Mouse (Mus musculus) forebrain, embryonic 13.5 days (tissue): ENCODE measurements around the gene Gpsm1. TPM values are rescaled to one million over a fixed set of nuclear protein-coding genes. Genes with fewer than 3 reads are reported as not detected.
A peak's percentile ranks its signal among the peaks of the same experiment; 100 is the strongest.

Experiments
- ATAC-seq: fragments of 200-750 bp; cut with Nextera tagmentation; 2 replicates; pipeline ENCODE4 v1.8.0; 2017
- H3K27ac ChIP-seq: fragments of 300-500 bp; sonication (generic); 2 replicates; pipeline ENCODE4 v1.5.1; 2015; ENCODE audit warnings: inconsistent platforms, mild to moderate bottlenecking, moderate library complexity
- H3K27me3 ChIP-seq: fragments of 300-500 bp; sonication (generic); 2 replicates; pipeline ENCODE4 v1.6.1; 2015; ENCODE audit warnings: mild to moderate bottlenecking, inconsistent platforms
- H3K36me3 ChIP-seq: fragments of 300-500 bp; sonication (generic); 2 replicates; pipeline ENCODE4 v1.6.1; 2015; ENCODE audit warnings: mild to moderate bottlenecking, inconsistent platforms; ENCODE audit not compliant: poor library complexity, severe bottlenecking
- H3K4me1 ChIP-seq: fragments of 300-500 bp; sonication (generic); 2 replicates; pipeline ENCODE4 v1.6.1; 2015; ENCODE audit warnings: inconsistent platforms
- H3K4me2 ChIP-seq: fragments of 300-500 bp; sonication (generic); 2 replicates; pipeline ENCODE4 v1.6.1; 2015; ENCODE audit warnings: inconsistent platforms, mild to moderate bottlenecking, moderate library complexity
- H3K4me3 ChIP-seq: fragments of 300-500 bp; sonication (generic); 2 replicates; pipeline ENCODE4 v1.5.1; 2015; ENCODE audit warnings: mild to moderate bottlenecking, inconsistent platforms
- H3K9ac ChIP-seq: fragments of 300-500 bp; sonication (generic); 2 replicates; pipeline ENCODE4 v1.6.1; 2015; ENCODE audit warnings: mild to moderate bottlenecking, inconsistent platforms
- H3K9me3 ChIP-seq: fragments of 300-500 bp; sonication (generic); replicated peaks from 2 replicates; pipeline ENCODE4 v1.6.1; 2016; ENCODE audit warnings: inconsistent platforms
- WGBS: fragments of 180-500 bp; shearing (Covaris S2); methylation state at CpG from one replicate; pipeline ENCODE4 v1.1.7; 2015; 5-methylcytosine and 5-hydroxymethylcytosine counted together
- polyA plus RNA-seq: library from polyadenylated mRNA; unstranded; fragments of >200 nt; fragmentation: Nextera tagmentation; extraction: Ambion mirVana; gene quantifications from 2 replicates; pipeline ENCODE4 v1.2.1, GENCODE M21; 2015

The Gpsm1 gene
- polyA plus RNA-seq, 1 experiment from 2014 or later: 97.7 TPM

DNA sequence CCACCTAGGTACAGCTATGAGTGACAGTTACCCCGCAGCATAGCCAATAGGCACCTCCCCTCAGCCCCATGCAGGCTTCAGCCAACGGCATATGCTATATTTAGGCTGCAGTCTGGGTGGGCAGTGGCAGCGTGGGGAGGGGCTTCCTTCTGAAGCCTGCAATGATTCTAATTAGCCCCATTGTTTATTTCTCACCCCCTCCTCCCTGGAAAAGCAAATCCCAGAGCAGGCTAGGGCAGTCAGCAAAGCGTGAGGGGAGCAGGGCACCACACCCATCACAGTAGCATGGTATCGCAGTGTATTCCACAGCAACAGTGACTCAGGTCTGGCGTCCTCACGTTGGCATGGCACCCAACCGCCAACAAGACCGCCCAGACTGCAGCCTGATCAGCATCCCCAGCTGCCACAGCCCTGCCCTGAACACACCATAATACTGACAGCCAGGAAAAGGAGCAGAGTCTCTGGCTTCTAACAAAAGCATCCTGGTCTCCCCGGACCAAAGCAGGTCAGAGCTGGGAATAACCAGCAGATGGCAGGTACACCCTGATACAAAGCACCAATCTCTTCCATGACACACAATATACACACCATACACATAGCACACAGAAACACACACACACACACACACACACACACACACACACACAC is 17.0 kb upstream of the Gpsm1 start:
- Histone ChIP-seq H3K9me3 (no peaks in the 10 kb centered on the region), H3K4me1 (peaks cover 46% of the 10 kb centered on the region), H3K9ac (peak overlapping the region; percentile 49; the same call in 1 of the 2 replicates), H3K27me3 (no peaks in the 10 kb centered on the region), H3K4me3 (peak overlapping the region; percentile 5; the same call in 1 of the 2 replicates), H3K27ac (peak overlapping the region; percentile 88), H3K36me3 (no peaks in the 10 kb centered on the region), H3K4me2 (peak overlapping the region; percentile 48)
- WGBS: 0% methylated on average over 10 of the region's 10 CpGs
- ATAC-seq: peak; percentile 89

DNA sequence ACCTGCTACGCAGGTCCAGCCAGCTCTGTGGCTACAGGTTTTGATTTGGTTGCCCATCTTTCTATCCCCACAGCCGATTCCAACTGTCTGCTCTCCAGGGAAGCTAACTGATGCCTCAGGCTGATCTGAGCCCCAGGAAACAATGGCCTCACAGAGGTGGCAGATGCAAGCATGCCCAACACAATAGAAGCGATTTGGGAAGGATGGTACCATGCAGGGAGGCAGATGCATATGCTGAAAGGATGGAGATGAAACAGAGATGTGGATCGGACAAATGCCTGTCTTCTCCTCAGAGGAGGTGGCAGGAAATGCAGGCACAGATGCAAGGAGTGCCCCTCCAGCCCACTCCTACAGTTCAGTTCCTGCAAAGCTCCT is 16.5 kb upstream of the Gpsm1 start:
- Histone ChIP-seq H3K9me3 (no peaks in the 10 kb centered on the region), H3K9ac (peak overlapping the region; percentile 49), H3K4me2 (peak overlapping the region; percentile 48), H3K27me3 (no peaks in the 10 kb centered on the region), H3K4me3 (no peak overlapping the region), H3K27ac (peak overlapping the region; percentile 88), H3K4me1 (peaks cover 46% of the 10 kb centered on the region), H3K36me3 (no peaks in the 10 kb centered on the region)
- peak; percentile 13 for ATAC-seq
- 4% methylated on average over 4 of the region's 4 CpGs for WGBS

DNA sequence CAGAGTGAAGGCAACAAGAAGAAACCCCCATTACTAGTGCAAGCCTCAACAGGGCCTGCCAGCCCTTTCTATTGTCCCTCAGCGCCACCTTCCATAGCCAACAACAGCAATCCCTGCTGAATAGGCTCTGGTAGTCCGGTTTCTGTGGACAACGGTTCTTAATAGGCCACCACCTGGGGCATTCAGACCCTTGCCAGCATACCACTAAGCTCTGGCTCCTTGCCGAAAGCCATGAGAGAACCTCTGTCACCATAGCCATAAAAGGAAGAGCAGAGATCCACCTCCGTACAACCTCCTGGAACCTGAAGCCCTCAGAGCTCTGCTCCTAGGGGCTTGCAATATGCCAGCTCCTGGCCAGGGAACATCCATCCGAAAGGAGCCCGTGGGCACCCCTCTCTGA is 16.0 kb upstream of the Gpsm1 start:
- 23% methylated on average over 7 of the region's 7 CpGs for WGBS
- Histone ChIP-seq H3K4me1 (peaks cover 46% of the 10 kb centered on the region), H3K27ac (peak overlapping the region; percentile 88), H3K4me2 (peak overlapping the region; percentile 48; the same call in 1 of the 2 replicates), H3K9ac (peak overlapping the region; percentile 49), H3K4me3 (no peak overlapping the region), H3K27me3 (no peaks in the 10 kb centered on the region), H3K9me3 (no peaks in the 10 kb centered on the region), H3K36me3 (no peaks in the 10 kb centered on the region)
- ATAC-seq: no peak

DNA sequence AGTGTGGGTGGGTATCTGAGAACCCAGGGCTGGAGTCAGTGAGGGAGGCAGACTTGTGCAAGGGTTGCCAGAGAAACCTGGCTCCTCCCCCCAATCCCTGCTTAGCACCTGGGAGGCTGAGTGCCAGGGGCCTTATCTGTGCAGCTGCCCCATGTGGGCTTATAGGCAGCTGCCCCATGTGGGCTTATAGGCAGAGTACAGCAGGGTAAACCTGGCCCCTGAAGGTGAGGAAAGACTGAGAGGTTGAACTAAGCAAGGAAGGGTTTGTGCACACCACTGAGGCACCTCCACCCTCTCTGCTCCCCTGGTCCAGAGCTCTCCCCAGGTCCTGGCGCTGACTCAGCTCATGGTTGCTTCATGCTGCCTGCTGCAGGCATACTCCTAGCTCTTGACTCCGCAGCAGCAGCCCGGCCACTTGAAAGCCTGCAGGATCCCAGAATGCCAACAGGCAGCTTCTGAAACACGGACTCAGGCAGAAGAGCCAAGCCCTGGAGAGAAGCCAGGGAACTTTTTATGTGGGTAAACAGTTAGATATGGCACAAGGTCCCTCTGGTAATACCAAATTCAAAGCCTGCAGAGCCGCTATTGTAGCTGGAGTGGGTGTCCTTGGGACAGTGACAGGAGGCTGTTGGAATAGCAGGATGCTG is 15.0 kb upstream of the Gpsm1 start:
- H3K4me1 ChIP-seq: peaks cover 46% of the 10 kb centered on the region
- no peak overlapping the region for H3K4me2 ChIP-seq
- H3K27me3 ChIP-seq: no peaks in the 10 kb centered on the region
- 38% methylated on average over 5 of the region's 5 CpGs for WGBS
- no peaks in the 10 kb centered on the region for H3K36me3 ChIP-seq
- no peak overlapping the region for H3K4me3 ChIP-seq
- no peak for ATAC-seq
- peak overlapping the region; percentile 41 for H3K27ac ChIP-seq
- no peak overlapping the region for H3K9ac ChIP-seq
- H3K9me3 ChIP-seq: no peaks in the 10 kb centered on the region

DNA sequence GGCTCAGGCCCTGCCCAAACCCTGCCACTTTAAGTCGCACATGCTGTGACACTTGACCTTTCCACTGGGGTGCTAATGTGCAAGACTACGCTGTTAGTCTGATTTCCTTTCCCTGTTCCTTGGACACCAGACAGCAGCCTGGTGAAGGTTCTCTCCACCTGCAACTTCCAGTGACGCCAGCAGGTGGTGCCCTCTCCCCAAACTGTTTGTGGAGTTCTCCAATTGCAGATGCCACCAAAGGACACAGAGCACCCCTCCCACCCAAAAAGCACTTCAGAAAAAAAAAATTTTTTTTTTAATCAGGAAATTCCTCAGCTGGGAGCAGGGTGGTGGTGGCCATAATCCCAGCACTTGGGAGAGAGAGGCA is 14.5 kb upstream of the Gpsm1 start:
- peak; percentile 12; the same call in 1 of the 2 replicates for ATAC-seq
- Histone ChIP-seq H3K4me2 (no peak overlapping the region), H3K4me1 (peaks cover 46% of the 10 kb centered on the region), H3K27ac (no peak overlapping the region), H3K9me3 (no peaks in the 10 kb centered on the region), H3K4me3 (no peak overlapping the region), H3K9ac (no peak overlapping the region), H3K36me3 (no peaks in the 10 kb centered on the region), H3K27me3 (no peaks in the 10 kb centered on the region)
- 0% methylated on average over 3 of the region's 3 CpGs for WGBS

DNA sequence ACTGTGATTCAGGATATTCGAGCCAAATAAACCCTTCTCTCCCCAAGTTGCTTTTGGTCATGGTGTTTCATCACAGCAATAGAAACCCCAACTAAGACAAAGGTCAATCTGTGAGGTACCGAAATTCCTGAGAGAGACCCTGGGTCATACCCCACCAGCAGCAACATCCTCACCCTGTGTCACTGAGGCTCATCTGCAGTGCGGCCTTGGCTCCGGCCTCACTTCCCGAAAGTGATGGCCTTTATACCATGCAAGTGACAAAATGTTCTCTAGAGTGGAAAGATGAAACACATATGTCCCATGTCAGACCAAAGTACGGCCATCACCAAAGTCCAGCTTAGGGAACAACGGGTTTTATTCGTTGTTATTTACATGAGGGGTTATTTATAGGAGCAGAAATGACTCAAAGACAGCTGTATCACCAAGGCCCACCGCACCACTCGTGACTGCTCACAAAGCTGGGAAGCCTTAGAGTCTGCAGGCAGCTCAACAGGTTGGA is 13.3 kb upstream of the Gpsm1 start:
- no peaks in the 10 kb centered on the region for H3K36me3 ChIP-seq
- WGBS: 91% methylated on average over 10 of the region's 10 CpGs
- peaks cover 37% of the 10 kb centered on the region for H3K4me1 ChIP-seq
- no peak overlapping the region for H3K4me3 ChIP-seq
- ATAC-seq: no peak
- H3K4me2 ChIP-seq: no peak overlapping the region
- H3K9ac ChIP-seq: no peak overlapping the region
- H3K9me3 ChIP-seq: no peaks in the 10 kb centered on the region
- no peak overlapping the region for H3K27ac ChIP-seq
- H3K27me3 ChIP-seq: no peaks in the 10 kb centered on the region

DNA sequence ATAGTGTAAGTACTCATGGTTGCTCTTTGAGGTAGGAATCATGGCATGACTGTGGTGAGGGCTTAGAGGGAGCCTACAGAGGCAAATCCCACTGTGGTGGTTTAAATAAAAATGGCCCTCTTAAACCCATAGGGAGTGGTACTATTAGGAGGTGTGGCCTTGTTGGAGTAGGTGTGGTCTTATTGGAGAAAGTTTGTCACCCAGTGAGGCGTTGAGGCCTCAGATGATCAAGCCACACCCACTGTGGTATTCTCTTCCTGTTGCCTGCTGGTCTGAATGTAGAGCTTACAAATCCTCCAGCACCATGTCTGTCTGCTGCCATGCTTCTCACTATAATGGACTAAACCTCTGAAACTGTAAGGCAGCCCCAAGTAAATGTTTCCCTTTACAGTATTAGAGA is 10.6 kb upstream of the Gpsm1 start:
- H3K36me3 ChIP-seq: no peaks in the 10 kb centered on the region
- H3K4me1 ChIP-seq: peaks cover 15% of the 10 kb centered on the region
- no peaks in the 10 kb centered on the region for H3K9me3 ChIP-seq
- WGBS: 81% methylated on average over 1 of the region's 1 CpGs
- H3K4me3 ChIP-seq: no peak overlapping the region
- no peaks in the 10 kb centered on the region for H3K27me3 ChIP-seq
- H3K27ac ChIP-seq: no peak overlapping the region
- H3K4me2 ChIP-seq: no peak overlapping the region
- H3K9ac ChIP-seq: no peak overlapping the region
- no peak for ATAC-seq

DNA sequence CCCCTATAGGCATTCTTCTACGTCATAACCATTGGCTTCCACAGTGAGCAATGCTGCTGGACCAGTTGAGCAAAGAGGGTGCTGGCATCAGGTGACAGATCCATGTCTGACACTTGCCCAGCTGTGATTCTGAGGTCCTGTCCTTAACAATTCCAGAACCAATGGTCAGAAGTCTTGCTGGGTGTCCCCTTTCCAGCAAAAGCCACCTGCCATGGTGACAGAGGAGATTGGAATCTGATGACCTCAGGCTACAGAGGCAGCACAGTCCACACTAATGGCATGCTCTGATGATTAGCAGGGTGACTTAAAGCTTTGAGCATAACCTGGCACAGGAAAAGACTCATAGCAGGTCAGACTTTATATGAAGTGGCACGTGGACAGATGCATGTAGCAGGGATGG is 9.8 kb upstream of the Gpsm1 start:
- no peaks in the 10 kb centered on the region for H3K36me3 ChIP-seq
- peaks cover 10% of the 10 kb centered on the region for H3K4me1 ChIP-seq
- H3K9ac ChIP-seq: no peak overlapping the region
- 77% methylated on average over 2 of the region's 2 CpGs for WGBS
- H3K27me3 ChIP-seq: no peaks in the 10 kb centered on the region
- no peak overlapping the region for H3K4me2 ChIP-seq
- no peak overlapping the region for H3K4me3 ChIP-seq
- no peak overlapping the region for H3K27ac ChIP-seq
- no peaks in the 10 kb centered on the region for H3K9me3 ChIP-seq
- ATAC-seq: no peak

DNA sequence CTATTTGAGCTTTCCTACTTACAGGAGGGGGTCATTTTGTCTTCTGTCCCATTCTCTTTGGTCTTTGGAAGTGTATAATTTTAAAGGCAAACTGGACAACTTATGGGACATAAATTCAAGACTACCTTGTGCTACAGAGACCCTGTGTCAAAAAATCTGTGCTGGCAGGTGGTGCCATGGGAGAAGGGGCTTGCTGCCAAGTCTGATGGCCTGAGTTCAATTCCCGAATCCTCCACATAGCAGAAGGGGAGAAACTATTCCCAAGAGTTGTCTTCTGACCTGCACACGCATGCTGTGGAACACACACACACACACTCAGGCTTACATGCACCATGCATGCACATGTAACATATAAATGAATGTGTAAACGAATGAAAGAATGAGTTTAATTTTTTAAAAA is 8.6 kb upstream of the Gpsm1 start:
- Histone ChIP-seq H3K4me3 (no peak overlapping the region), H3K4me1 (0 out of 2 replicates have a peak, but pooled peaks cover 8% of the 10 kb centered on the region), H3K9me3 (no peaks in the 10 kb centered on the region), H3K36me3 (no peaks in the 10 kb centered on the region), H3K27ac (no peak overlapping the region), H3K27me3 (no peaks in the 10 kb centered on the region), H3K9ac (no peak overlapping the region), H3K4me2 (no peak overlapping the region)
- 91% methylated on average over 3 of the region's 3 CpGs for WGBS
- ATAC-seq: no peak

DNA sequence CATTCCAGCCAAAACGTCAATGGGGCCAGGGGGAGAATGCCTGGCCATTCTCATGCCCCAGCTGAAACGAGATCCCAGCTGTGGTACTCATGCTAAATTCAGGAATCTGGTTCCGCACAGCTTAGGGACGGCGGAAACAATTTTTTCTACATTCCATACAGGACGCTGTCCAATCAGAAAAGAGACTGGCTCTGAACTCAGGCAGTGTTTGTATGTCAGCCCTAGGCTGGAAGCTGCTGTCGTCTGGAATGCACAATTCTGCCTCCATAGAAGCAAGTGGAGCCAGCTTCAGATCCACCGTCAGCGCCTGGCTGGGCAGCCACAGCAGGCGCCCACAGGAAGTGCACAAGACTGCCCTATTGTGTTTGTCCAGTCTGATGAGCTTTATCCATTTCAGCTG is 5.6 kb upstream of the Gpsm1 start:
- Histone ChIP-seq H3K27me3 (no peaks in the 10 kb centered on the region), H3K9me3 (no peaks in the 10 kb centered on the region), H3K4me2 (no peak overlapping the region), H3K4me1 (peaks cover 10% of the 10 kb centered on the region), H3K36me3 (no peaks in the 10 kb centered on the region), H3K9ac (no peak overlapping the region), H3K27ac (peak overlapping the region; percentile 12; the same call in 1 of the 2 replicates), H3K4me3 (no peak overlapping the region)
- ATAC-seq: peak; percentile 63; the same call in 1 of the 2 replicates
- WGBS: 18% methylated on average over 10 of the region's 10 CpGs

DNA sequence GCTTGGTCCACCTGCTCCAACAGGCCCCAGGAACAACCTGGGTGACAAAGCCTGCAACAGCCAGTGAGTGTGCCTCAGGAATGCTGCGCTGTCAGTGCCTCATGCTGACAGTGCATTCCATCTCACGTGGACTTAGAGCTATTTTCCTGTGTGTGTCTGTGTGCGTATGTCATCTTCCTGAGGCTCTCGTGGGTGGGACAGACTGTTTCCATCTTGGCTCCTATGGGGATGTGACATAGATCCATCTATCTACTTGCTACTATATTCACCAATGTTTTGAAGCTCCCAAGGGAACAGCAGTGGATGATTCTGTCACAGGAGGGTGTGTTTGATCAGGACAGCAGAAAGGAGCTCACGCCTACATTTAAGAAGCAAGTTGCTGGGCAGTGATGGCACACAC is 3.4 kb upstream of the Gpsm1 start:
- Histone ChIP-seq H3K9ac (no peak overlapping the region), H3K36me3 (no peaks in the 10 kb centered on the region), H3K4me1 (peaks cover 22% of the 10 kb centered on the region), H3K4me3 (no peak overlapping the region), H3K27ac (no peak overlapping the region), H3K4me2 (no peak overlapping the region), H3K9me3 (no peaks in the 10 kb centered on the region), H3K27me3 (no peaks in the 10 kb centered on the region)
- ATAC-seq: no peak
- 82% methylated on average over 5 of the region's 5 CpGs for WGBS

DNA sequence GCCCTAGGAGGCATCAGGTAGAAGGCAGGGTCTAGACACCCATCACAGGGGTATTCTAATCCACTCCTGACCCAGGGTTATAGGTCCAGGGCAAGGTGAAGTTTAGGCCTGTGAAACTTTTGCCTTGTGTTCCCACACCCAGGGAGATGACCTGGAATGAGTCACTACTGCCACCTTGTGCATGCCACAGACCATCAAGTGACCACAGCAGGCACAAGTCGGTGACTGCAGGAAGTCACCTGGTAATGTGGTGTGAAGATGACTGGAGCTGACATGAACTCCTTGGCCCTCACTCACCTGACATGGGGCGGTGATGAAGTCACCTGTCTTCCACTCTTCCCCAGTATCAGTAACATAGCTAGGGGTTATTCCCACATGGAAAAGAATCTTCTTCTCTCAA is 2.5 kb upstream of the Gpsm1 start:
- Histone ChIP-seq H3K4me3 (no peak overlapping the region), H3K9me3 (no peaks in the 10 kb centered on the region), H3K36me3 (no peaks in the 10 kb centered on the region), H3K27me3 (no peaks in the 10 kb centered on the region), H3K9ac (no peak overlapping the region), H3K27ac (no peak overlapping the region), H3K4me2 (no peak overlapping the region), H3K4me1 (peaks cover 31% of the 10 kb centered on the region)
- no peak for ATAC-seq
- WGBS: 68% methylated on average over 2 of the region's 2 CpGs
